Mouse (Mus musculus) left cerebral cortex, postnatal 10 days (tissue): ENCODE results near the gene Pnliprp2. TPM values are rescaled to one million over a fixed set of nuclear protein-coding genes. Genes with fewer than 3 reads are reported as not detected.

Experiments used
- DNase-seq, 2 experiments: peaks; one replicate each; pipeline ENCODE4 v3.0.0; 2021 to 2022; ENCODE audit warnings: low spot score in 2 of 2, mixed read lengths in 1 of 2; ENCODE audit errors: extremely low spot score in 1 of 2
- intact Hi-C: fragments of 180-260 bp; cut with DNase I; formaldehyde crosslinking; loops from one replicate; pipeline ENCODE4 v1.15.1; 2025
- total RNA-seq, 2 experiments: library from RNA; stranded (reverse); gene quantifications; 2 replicates each; pipeline ENCODE4 v1.2.3; 2021

Pnliprp2 gene
- total RNA-seq, 2 experiments from 2014 or later, result not detected

DNA sequence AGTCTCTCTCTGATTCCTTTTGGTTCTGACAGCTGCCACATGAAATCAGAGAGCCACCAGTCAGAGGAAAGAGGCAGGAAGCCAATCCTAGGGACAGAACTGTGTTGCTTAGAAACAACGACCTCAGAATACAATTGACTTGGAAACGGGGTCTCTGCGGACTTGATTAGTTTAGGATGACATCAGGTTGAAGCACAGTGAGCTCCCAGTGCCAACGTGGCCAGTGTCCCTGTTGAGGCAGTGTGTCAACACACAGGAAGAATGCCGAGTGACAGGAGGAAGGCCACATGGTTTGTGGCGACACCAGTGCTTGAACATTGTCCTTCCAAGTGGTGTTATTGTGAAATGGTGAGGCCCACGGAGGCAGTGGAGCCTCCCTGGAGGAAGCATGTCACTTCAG lies 24.4 kb downstream of the Pnliprp2 start:
- intact Hi-C loops, result no loop called here
- DNase-seq, result peak in 1 of 2 experiments; percentile 23

DNA sequence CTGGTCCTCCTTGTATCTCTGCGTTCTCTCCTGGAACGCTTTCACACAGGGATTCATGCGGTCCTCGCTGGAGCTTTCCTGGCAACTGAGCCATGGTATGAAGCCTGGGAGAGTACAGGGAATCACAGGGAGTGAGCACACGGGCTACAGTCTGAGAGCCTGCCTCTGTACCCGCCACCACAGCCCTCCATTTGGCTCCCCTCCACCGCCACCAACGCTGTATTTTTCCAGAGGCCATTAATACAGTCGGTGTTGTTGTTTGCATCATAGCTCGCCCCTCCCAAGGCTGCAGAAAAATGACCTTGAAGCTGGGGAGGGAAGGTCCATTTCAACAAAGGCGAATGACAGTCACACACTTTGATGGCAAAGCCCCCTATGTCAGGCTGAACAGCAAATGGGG lies 29.7 kb downstream of the Pnliprp2 start:
- no peak for DNase-seq
- intact Hi-C loops, result no loop called here

DNA sequence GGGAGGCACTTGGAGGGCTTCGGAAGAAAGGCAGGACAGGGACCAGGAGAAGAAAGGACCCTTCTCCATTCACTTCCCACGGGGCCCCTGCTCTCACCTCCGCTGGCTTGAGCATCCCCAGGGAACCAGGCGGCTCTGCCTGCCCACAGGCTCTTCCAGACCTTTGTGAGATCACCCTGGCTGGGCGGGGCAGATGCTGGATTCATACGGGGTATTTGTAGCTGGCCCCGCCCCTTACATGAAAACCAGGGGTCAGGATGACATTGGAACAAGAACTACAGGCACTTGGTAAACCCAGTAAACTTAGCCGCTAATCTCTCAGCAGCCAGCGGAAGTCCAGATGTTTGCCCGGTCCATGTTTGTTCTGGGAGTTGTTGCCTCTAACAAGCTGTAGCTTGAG lies 34.8 kb downstream of the Pnliprp2 start, which contains the start of gene 1700019N19Rik:
1700019N19Rik (minus strand) TSS at position 178 of the 400 bp plus-strand sequence.
- peak in 1 of 2 experiments; percentile 53 for DNase-seq
- intact Hi-C loops, result no loop called here

DNA sequence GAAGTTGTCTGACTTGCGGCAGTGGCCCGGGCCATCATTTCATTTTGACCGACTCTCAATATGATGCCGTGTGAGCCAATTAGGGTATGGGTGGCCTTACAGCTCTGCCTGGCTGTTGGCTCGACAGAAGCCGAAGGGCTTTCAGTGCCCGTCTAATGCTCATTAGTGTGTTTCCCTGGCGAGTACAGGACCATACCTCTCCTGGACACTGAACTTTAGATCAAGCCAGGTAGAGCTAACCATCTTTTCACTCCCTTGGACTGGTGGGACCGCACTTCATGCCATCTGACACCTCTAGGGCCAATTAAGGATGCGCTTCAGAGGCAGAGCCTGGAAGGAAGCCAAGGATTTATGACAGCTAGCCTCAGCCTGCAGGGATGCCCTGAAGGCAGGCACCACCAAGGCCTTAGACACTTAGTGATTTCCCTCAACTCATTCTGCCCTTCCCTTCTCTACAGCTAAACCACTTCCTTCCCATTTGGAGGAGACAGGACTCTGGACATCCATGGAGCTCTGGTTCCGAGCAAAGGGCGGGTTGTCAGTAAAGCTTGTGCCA lies 35.7 kb downstream of the Pnliprp2 start:
- intact Hi-C loops, result no loop called here

DNA sequence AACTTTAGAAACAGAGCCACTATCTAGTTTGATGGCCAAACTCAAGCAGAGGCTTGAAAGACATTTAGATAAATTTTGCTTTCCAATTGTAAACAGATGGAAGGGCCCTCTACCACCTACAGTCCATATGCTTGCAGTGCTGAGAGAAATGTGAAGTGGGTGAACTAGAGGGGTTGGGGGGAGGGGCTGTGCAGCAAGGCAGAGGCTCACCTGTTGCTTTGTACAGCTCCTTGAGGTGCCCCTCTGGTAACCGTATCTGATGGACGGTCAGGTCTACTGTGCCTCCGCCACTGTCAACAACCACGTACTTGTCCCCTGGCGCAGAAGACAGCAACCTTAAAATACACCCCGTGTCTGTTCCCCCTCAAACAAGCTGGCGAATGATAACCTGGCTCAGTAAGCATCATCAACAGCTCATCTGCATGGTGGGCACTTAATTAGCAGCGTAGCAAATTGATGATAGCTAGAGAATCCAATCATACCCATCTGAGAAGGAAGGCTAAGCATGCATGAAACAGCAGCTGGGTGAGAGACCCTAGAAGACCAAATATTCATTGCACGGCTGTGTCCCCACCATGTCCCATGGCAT lies 45.8 kb downstream of the Pnliprp2 start:
- DNase-seq, result no peak
- intact Hi-C loops, result loop anchor here (5.0 to 10.0 kb wide), 2 partner anchors 52 to 400 kb away; no protein-coding TSS in a partner anchor

More for the DNA sequence above, 35.7 kb downstream of the Pnliprp2 start:
- no peak for DNase-seq

DNA sequence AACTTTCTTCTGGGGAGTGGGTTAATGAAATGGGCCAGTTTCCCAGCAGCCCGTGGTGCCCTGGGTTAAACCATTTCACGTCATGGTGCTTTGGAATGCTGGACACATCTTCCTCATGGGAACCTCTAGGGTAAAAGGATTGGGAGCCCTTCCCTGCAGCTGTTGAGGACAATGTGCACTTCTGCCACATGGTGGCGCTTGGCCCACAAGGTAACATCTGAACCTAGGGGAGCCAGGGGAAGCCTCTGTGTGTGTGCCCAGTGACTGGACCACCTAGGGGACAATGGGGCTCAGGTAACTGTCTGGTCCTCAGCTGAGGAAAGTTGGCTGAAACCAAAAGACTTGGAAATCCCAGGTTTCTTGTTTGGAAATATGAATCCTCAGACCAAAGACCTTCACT lies 46.8 kb downstream of the Pnliprp2 start:
- peak; percentile 56 to 77 for DNase-seq
- intact Hi-C loops, result loop anchor here (2.0 to 10.0 kb wide), 3 partner anchors 51 to 398 kb away; no protein-coding TSS in a partner anchor

DNA sequence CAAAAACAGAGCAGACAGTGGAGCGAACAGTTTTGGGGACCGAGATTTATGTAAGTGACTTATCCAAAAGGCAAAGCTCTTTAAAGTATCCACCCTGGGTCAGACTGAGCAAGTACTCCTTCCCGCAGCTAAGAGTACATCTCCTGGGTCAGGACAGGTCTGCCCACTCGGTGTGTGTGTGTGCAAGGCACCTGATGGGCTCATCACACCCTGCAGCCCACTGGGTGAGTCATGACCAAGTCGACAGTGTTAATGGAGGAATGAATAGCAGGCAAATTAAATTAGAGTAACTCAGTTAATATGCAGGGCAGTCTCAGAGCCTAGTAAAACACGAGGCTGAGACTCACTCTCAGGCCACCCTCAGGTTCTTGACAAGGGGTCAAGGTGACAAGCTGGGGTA lies 49.3 kb downstream of the Pnliprp2 start:
- DNase-seq, result no peak
- intact Hi-C loops, result loop anchor here (5.0 to 10.0 kb wide), 2 partner anchors 48 to 396 kb away; no protein-coding TSS in a partner anchor

DNA sequence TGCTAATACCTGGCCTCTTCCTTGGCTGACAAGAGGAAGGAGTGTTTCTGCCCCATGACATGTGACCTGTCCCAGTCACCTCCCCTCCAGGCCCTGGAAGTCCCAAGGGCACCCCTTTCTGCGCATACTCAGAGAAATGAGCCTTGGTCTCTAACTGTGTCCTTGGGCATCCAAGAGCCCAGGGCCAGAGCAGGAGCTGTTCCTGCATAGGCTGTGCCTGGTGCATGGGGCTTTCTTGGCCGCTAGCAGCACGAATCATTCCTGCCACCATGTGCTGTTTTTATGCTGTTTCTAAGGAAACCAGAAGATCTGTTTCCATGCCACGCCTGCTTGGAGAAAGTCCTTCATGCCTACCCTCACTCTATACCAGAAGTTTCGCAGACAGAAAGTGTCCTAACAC lies 51.0 kb downstream of the Pnliprp2 start:
- intact Hi-C loops, result no loop called here
- no peak for DNase-seq

DNA sequence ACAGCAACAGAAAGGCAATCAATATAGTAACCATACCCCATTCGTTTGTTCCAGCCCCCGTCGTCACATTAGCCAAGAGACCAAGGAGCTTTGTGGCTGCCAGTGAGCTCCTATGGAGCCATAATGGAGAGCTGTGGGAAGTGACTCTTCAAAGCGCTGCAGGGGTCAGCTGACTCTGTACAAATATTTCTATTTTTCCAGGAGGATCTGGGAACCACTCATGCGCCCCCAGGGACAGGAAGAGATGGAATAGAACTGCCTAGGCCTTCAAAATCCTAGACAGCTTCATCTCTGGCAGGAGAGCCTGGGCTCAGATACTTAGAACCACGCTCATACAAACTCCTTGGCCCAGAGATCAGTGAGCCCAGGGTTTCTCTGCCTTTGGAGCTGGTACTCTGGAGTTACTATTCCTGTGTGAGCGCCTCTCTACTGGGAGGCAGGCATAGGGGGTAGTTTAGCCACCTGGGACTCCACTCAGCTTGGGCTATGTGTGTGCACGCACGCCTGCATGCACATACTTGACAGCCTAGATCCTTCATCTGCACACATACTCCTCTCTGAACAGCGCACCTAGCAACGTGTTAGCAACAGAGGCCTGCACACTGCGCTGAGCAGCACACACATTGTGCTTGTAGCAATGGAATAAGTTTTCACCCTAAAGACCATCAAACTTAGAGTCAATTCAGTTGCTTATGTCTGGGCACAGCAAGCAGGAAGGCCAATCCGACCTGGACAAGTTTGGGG lies 55.8 kb downstream of the Pnliprp2 start:
- peak in 1 of 2 experiments; percentile 68 for DNase-seq
- intact Hi-C loops, result no loop called here

DNA sequence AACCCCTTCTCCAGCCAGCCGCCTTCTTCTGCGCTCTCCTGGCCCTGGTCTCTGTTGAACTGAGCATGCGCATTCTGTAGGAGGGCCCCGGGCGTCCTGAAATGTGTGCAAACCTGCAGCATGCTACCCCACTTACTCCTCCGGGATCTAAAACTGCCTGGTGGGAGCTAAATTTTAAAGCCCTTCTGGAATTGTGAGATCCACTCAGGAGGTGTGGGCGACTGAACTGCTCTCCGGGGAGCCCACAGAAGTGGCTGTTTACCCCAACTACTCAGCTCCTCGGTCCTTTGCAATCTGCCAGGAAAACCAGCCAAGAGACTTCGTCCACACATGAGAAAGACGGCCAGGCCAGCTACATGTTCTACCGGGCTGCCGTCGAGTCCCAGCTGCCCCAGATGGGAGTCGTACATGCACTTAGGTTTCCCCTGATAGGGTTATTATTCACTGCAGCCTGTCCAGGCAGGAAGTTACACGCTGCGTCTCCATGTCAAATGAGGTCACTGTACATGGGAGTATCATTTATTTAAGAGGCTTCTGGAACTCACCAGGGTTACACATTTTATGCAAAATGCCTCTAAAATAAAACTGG lies 57.0 kb downstream of the Pnliprp2 start:
- DNase-seq, result peak in 1 of 2 experiments; percentile 43
- intact Hi-C loops, result no loop called here

DNA sequence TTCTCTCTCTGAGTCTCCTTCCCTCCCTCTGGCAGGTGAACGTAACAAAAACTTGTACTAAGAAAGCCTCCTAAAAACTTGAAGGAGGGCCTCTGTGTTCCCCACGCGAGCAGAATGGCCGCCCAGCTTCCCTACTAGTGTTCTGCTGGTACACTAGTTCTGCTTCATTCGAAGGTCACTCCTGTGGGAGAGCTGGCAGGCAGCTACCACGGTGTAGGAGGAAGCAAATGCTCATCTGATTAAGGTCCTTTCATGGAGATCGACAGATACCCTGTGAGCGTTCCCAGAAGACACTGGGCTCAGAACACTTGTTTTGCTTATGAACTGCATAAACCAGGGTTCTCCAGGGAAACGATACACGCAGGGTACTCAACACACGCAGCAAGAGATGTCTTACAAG lies 57.9 kb downstream of the Pnliprp2 start:
- intact Hi-C loops, result no loop called here
- DNase-seq, result no peak

DNA sequence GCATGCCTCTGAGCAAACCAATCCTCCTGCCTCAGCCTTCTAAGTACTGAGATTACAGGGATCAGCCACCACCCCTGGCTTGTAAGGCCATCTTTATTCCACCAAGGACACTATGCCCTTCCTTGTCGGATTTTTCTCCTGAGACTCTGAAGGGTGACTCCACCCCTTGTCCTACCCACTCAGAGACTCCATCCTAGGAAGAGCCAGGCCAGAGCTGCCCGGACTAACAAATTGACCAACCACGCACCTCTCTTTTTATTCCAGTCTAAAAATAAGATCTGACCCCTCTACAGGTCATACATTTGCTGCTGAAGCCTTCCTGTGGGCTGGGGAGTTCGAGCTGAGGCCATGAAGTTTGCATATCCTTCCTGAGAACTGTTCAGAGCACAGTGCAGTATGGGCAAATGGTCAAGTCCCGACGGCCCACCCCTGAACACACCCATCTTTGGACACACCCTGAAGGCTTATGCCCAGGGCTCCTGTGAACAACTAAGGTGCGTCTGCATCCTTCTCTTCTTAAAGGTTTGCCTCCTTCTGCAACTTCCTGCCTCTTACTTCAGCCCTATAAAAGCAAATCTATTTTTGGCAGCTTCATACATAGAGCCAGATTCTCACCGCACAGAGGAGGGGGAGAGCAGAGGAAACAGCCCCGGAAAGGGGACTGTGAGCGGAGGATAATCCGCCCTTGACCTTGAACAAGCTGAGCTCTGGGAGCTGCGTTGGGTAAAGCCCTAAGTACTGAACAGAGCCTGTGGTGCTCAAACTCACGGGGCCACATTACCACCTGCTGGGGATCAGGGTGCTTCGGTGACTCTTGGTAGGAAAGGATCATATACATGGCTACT lies 59.3 kb downstream of the Pnliprp2 start:
- intact Hi-C loops, result no loop called here

DNA sequence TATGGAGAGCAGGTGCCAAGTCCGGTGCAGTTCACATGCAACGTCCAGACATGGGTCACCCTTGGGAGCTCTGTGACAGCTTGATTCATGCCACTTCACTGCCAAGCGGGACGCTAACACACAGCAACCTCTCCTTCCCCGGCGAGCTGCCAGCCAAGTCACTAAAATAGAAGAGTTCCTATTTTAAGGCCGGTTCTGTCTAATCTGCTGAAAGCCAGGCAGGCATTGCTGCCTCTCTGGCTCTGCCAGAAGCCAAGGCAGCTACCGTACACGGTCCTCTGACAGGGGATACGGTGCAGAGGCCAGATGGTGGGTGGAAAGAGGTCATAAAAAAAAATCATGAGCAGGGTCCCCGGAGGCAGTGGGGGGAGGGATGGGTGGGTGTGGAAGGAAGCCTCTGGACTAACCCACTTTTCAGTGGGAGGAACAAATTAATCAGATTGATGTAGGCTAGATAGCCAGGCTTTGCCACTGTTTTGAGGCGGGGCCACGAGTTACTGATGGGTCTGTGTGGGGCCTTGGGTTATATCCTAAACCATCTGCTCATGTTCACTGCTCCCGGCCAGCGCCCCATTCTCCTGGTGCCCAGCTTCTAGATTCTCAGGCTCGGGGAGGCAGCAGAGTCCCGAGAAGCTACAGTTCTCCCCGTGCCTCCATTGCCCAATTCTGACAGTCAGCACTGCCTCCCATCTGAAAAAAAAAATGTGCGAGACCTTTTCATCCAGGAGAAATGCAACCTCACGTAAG lies 63.1 kb downstream of the Pnliprp2 start:
- DNase-seq, result peak; percentile 79 to 80
- intact Hi-C loops, result loop anchor here (5.0 kb wide), 1 partner anchor 35 kb away; no protein-coding TSS in a partner anchor

More for the DNA sequence above, 59.3 kb downstream of the Pnliprp2 start:
- DNase-seq, result no peak

DNA sequence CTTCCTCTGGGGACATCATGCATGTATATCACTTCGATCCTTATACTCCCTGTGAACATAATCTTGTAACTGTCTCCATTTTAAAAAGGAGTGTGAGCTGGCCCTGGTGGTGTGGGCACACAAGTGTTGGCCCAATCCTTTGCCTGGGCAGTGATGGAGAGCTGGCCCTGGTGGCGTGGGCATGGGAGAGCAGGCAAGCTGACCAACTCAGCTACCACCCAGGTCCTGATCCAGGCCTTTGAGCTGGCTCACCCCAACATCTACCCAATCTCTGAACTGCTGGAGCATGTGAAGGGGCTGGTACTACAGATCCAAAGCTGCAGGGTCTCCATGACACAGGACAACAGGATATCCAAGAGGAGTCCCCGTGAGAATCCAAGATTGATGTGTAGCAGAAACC lies 63.8 kb downstream of the Pnliprp2 start:
- intact Hi-C loops, result loop anchor here (5.0 kb wide), 1 partner anchor 34 kb away; no protein-coding TSS in a partner anchor

DNA sequence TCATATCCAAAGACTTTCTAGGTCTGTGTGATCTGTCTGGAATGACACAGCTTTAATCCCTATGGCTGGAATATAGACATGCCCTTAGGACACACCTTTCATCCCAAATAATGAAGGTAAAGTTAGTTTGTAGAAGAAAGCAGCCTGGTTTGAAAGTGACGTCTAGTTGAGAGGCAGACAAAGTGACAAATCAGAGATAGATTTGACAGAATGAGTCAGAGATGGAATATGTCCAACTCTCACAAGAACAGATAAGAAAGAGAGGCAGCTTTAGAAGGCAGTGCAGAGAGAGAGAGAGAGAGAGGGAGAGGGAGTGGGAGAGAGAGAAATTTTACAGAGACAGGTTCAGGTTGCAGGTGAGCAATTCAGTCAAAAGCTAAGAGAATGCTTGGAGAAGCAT lies 64.8 kb downstream of the Pnliprp2 start:
- intact Hi-C loops, result loop anchor here (5.0 kb wide), 1 partner anchor 33 kb away; no protein-coding TSS in a partner anchor
- DNase-seq, result no peak

More for the DNA sequence above, 63.8 kb downstream of the Pnliprp2 start:
- DNase-seq, result no peak
